Mouse (Mus musculus): ENCODE results near the gene Npas2.
A peak's percentile ranks its signal among the peaks of the same experiment; 100 is the strongest.

Gene Npas2

DNA sequence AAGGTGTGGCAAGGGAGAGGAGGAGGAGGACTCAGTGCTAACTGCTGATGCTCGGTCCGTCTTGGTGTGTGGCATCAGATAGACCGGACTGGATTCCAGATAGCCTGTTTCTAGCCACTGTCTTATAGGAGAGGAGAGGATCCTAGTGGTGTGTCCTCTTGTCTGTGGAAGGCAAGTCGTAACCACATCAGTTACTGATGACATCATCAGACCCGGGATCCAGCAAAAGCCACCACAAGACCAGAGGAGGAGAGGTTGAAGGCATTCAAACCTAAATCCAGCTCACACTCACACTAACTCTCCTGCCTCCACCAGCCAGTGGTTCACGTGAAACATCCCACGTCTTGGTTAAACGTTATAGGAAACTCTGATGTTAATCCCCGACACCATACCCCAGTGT is 62.5 kb downstream of the Npas2 start:
- TF ChIP-seq GATA4 (IDR thresholded peaks at IDR 0.05; ENCODE audit: insufficient replicate concordance, low read length): no peak

- TF ChIP-seq GATA4 (IDR thresholded peaks at IDR 0.05; ENCODE audit: insufficient replicate concordance, low read length): no peak
Measured at GRCm38 (mm10) chr1:39256513-39257330, 63.2 kb downstream of the Npas2 start.

DNA sequence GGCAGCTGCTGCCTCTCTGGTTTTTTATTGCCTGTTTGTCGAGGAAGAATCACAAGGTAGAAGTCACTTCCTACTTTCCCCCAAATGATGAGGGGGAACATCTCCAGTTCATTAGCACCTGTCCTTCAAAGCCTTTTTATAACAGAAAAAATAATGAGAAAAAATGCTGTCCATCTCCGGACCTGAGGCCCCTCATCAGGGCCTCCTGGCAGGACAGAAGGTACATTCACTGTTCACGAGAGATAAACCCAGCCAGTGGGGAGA is 63.7 kb downstream of the Npas2 start:
- TF ChIP-seq GATA4 (IDR thresholded peaks at IDR 0.05; ENCODE audit: insufficient replicate concordance, low read length): no peak

DNA sequence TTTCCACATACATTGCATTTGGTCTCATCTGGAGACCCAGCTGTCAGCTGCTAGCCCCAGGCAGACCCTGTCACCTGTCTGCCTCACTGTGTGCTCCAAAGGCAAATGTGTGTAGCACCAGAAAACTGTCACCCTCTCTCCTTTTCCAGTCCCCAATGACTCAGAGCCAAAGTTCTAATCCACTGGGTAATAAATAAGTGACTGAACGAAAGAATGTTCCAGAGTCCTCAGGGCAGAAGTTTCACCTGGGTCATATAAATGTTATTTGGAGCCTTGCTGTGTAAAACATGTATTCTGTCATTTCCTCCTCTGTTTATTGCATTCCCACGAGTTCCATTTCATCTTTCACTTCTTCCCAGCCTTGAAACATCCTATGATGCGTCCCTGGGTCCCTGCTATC is 66.1 kb downstream of the Npas2 start:
- TF ChIP-seq GATA4 (IDR thresholded peaks at IDR 0.05; ENCODE audit: insufficient replicate concordance, low read length): no peak

DNA sequence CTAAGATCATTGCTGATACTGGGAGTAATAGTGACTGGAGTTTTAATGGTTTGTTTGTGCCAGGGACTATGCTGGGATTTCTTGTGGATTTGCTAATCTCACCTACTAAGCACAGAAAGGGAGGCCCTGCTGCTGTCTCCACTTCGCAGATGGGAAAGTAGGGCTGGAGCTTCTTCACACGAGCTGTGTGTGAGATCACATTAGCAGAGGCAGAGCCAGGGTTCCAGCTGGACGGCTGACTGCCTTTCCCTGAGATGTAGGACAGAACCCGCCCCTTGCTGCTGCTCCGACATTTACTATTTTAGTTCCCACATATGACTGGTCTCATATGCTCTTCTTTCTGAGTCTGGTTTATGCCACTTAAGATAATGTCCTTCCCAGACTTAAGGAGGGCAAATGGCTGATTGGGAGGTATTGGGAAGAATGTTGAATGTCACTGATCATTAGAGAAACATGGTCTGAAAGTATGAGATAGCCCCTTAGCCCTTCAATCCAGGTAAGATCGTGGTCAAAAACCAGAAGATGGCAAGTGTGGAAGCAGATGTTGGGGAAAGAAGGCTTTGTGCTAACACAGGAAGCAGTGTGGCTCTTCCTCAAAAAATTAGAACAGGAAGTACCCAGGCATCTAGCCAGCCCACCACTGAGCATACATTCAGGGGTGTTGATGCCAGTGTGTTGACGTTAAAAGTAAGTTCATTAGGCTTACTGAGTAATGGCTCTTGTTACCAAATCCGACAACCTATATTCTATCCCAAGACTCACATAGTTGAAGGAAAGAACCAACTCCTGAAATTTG is 66.8 kb downstream of the Npas2 start:
- no peak for TF ChIP-seq GATA4 (IDR thresholded peaks at IDR 0.05; ENCODE audit: insufficient replicate concordance, low read length)

DNA sequence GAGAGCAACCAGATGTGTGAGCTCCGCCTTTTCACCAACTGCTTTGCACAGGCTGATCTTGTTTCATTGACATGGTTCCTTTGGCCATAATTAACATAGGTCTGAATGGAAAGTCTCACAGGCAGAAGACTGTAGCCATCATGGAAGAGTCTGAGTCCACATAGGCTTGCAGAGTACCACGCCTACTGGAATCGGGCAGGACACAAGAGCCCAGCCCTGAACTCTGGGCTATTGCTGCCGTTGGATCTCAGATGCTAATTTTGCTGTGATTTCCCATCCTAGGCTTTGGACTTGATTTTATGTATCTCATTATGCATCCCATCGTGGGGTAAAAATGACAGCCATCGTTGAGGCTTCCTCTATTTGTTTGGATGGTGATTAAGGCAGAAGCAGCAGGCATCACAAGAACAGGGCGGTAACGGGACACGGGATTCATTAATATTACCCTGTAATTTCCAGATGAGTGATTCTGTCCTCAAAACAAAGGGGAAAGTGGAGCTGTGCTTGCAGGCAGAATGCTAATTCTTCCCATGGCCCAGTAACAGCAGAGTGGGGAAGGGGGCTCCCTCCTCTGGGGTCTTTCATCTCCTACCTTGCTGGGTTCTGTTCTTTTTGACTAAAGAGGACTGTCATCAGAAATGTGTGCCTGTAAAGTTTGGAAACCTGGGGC is 73.4 kb downstream of the Npas2 start:
- no peak for TF ChIP-seq GATA4 (IDR thresholded peaks at IDR 0.05; ENCODE audit: insufficient replicate concordance, low read length)

- TF ChIP-seq GATA4 (IDR thresholded peaks at IDR 0.05; ENCODE audit: insufficient replicate concordance, low read length): no peak
Measured at GRCm38 (mm10) chr1:39272976-39273375, 79.4 kb downstream of the Npas2 start.

- no peak for TF ChIP-seq GATA4 (IDR thresholded peaks at IDR 0.05; ENCODE audit: insufficient replicate concordance, low read length)
Measured at GRCm38 (mm10) chr1:39280391-39280790, 86.9 kb downstream of the Npas2 start.

DNA sequence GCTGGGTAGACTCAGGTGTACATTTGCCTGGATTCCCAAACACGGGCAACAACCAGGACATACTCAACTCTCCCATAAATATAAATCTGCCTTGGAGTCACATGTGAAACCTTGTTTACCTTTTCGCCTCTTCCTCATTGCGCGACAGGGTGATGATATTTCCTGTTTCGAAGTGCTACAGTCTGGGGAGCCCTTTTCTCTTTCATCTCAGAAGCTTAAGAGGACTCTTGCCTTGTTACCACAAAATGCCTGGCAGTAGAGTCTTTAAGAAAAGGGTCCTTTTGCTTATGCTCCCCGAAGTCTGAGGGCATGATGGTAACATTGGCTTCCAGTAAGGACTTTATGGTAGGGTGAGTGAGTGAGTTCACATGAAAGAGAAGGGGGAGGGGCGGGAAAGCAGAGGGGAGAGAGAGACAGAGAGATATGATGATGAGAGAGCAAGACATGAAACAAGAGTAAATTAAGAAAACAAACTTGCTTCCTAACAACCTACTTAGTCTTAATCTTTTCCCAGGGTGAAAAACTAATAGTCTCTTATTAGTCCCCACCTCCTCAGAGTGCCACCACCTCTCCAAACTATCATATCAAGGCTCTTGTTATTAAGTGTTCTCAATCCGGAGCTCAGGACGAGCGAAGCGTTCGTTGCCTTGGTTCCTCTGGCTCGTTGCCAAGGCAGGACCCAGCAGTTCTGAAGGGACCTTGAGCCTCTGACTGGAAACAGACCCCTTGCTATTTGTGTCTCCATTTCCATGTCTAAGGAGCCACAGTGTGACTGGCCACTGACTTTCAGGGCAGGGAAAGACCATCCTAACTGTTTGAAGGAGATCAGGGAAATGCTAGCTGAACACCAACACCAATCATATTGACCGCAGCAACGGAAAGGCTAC is 87.7 kb downstream of the Npas2 start:
- TF ChIP-seq GATA4 (IDR thresholded peaks at IDR 0.05; ENCODE audit: insufficient replicate concordance, low read length): no peak

- TF ChIP-seq GATA4 (IDR thresholded peaks at IDR 0.05; ENCODE audit: insufficient replicate concordance, low read length): no peak
Measured at GRCm38 (mm10) chr1:39281888-39282287, 88.4 kb downstream of the Npas2 start.

DNA sequence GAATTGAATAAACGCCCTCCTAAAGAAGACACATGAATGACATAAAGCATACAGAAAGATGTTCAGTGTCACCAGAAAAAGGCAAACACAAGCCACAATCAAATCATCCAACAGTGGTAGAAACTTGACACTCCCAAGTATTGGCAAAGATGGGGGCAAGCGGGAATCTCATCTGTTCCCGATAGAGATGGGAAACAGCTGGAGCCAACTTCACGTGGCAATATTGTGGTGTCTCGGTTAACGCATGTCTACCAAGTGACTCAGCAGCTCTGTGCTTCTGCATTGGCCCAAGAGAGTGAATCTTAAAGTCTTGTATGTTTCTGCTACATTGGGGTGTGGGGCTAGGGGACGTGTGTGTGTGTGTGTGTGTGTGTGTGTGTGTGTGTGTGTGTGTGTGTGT is 89.8 kb downstream of the Npas2 start:
- no peak for TF ChIP-seq GATA4 (IDR thresholded peaks at IDR 0.05; ENCODE audit: insufficient replicate concordance, low read length)

GRCm38 (mm10) chr1:39284786-39285185 is 91.3 kb downstream of the Npas2 start:
- TF ChIP-seq GATA4 (IDR thresholded peaks at IDR 0.05; ENCODE audit: insufficient replicate concordance, low read length): peak; percentile 77; the same call in 1 of the 2 replicates

DNA sequence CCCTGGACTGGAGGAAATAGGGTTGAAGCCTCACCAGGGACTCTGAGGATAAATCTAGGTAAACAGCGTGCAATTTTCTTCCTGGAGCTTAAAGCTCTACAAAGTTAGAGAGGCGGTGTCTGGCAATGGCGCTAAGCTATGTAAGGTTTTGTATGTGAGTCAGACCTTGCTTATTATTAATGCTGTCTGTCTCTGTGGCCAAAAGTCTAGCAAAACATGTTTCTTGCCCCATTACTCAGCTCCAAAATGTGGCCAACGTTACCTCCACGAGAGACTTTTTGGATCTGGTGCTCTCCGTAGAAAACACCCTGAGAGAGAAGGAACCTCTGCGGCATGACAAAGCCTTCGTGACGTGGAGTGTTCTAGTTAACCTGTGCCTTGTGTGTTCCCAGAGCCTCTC is 93.5 kb downstream of the Npas2 start:
- no peak for TF ChIP-seq GATA4 (IDR thresholded peaks at IDR 0.05; ENCODE audit: insufficient replicate concordance, low read length)

DNA sequence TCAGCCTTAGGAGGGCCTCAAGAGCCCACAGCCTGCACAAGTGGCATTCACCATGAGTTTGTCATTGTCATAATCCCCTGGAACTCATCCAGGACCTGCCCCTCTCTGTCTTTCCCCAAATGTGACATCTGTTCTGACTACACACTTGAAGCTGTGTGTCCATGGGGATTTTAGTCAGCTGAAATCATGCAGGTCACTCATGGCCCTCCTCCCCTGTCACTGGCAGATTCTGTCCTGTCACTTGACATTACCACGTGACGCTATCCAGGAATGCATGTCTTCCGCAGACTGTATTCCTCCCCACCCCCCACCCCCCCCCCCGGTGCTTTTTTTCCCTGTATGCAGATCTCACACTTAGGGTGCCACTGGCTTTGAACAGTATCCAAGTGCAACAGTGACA is 94.3 kb downstream of the Npas2 start:
- no peak for TF ChIP-seq GATA4 (IDR thresholded peaks at IDR 0.05; ENCODE audit: insufficient replicate concordance, low read length)

- no peak for TF ChIP-seq GATA4 (IDR thresholded peaks at IDR 0.05; ENCODE audit: insufficient replicate concordance, low read length)
Measured at GRCm38 (mm10) chr1:39288425-39288824, 94.9 kb downstream of the Npas2 start.
